Mouse (Mus musculus) stomach, embryonic 15.5 days (tissue): ENCODE measurements at regions not wholly inside any gene's neighbourhood (a gene's known extent, or its start where the extent isn't known, plus 50 kb on each side); places are given as distances from the start of the nearest gene placed in this dataset.
"Not testable (repeated sequence)": the region's sequence is repeated elsewhere in the genome, so short reads cannot be mapped to it uniquely, and the experiment has no call there.

Experiments used
- ATAC-seq: fragments of 200-750 bp; cut with Nextera tagmentation; 2 replicates; pipeline ENCODE4 v1.8.0; 2017; ENCODE audit warnings: low read depth, moderate number of reproducible peaks, moderate TSS enrichment; ENCODE audit not compliant: insufficient read depth, low FRiP score
- H3K27ac ChIP-seq: fragments of 300-500 bp; sonication (generic); 2 replicates; pipeline ENCODE4 v1.5.1; 2015; ENCODE audit warnings: mild to moderate bottlenecking, inconsistent platforms
- H3K27me3 ChIP-seq: fragments of 300-500 bp; sonication (generic); replicated peaks from 2 replicates; pipeline ENCODE4 v1.6.1; 2015; ENCODE audit warnings: inconsistent platforms
- H3K36me3 ChIP-seq: fragments of 300-500 bp; sonication (generic); 2 replicates; pipeline ENCODE4 v1.6.1; 2015; ENCODE audit warnings: inconsistent platforms
- H3K4me1 ChIP-seq: fragments of 300-500 bp; sonication (generic); 2 replicates; pipeline ENCODE4 v1.6.1; 2015; ENCODE audit warnings: inconsistent platforms
- H3K4me2 ChIP-seq: fragments of 300-500 bp; sonication (generic); 2 replicates; pipeline ENCODE4 v1.6.1; 2015; ENCODE audit warnings: mild to moderate bottlenecking, inconsistent platforms
- H3K4me3 ChIP-seq: fragments of 300-500 bp; sonication (generic); replicated peaks from 2 replicates; pipeline ENCODE4 v1.5.1; 2015; ENCODE audit warnings: inconsistent platforms
- H3K9ac ChIP-seq: fragments of 300-500 bp; sonication (generic); 2 replicates; pipeline ENCODE4 v1.6.1; 2015; ENCODE audit warnings: inconsistent platforms
- H3K9me3 ChIP-seq: fragments of 300-500 bp; sonication (generic); 2 replicates; pipeline ENCODE4 v1.6.1; 2016; ENCODE audit warnings: inconsistent platforms
- WGBS: fragments of 180-500 bp; shearing (Covaris S2); methylation state at CpG from one replicate; pipeline ENCODE4 v1.1.7; 2015; 5-methylcytosine and 5-hydroxymethylcytosine counted together

DNA sequence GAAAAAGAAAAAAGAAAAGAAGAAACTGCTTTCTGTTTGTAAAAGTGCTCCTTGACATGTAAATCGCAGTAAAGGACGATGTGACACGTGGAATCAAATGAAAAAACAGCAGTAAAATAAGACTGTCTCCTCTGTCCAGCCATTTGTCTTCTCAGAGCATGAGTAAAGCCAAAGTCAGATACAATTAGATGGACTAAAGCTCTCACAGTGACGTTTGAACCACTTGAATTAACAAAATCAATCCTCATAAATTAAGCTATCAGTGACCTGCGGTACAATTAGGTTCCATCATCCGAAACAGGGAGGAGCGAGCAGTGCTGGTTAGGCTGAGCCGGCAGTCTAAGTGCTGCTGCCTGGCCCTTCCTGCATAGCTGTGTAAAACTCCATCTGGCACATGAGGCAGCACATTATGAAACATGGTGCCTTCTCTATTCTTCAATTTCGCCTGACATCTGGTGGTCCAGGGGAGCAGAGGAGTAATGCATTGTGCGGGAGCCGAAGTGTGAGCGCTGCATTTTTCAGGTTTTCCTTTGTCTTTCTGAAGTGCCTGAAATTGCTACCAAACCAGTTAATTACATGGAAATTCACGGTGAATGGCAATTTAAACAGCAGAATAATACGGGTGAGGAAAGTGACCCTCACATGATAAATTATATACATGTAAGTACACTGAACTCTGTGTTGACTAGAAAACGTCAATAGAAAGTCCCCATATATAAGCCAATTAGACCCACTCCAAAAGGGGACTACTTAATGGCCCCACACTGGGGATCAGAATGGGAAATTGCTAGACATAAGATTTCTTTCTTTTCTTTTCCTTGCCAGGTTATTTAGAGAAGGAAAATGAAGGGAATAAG lies 118.1 kb downstream of the Mmrn1 start:
- Histone ChIP-seq H3K27ac (no peak overlapping the region), H3K9me3 (no peaks in the 10 kb centered on the region), H3K4me2 (no peak overlapping the region), H3K4me1 (no peaks in the 10 kb centered on the region), H3K36me3 (no peaks in the 10 kb centered on the region), H3K4me3 (no peak overlapping the region), H3K9ac (no peak overlapping the region), H3K27me3 (no peaks in the 10 kb centered on the region)
- ATAC-seq, result no peak
- WGBS, result 40% methylated on average over 15 of the region's 15 CpGs

DNA sequence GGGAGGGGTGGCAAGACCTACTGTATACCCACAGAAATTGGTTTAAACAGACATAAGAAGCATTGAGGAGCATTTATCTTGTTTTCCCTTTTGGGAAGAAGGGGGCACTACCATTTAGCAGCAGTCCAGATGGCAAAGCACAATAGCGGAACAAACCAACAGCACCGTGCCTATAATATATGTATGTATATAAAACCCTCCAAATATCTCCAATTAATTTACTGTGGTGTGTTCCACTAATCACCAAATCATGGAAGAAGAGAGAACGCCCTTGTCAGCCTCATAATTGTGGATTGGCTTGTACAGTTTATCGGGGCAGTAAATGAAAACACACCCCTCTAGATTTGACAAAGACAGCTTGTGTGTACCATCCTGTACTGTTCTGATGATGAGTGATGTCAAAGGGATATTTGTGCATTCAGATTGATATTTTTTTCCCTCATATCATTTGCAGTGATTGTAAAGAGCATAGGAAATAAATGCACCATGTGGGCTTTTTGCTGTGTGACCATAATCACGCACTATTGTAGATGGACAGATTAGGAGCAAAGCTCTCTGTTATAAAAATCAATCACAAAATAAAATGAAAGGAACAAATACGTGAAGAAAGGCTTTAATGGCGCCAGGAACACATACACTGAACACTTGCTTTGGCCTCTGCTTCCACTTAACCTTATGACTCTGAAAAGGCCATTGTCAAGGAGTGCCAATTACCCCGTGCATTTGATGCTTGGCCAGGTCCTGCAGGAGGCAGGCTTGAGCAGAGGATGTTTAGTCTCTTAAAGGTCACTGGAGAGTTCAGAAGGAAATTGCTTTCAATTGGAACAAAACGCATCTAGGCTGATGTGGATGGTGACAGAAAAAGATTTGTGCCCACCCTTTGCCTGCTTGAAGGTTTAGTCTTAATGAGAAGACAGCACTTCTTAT lies 119.0 kb downstream of the Mmrn1 start:
- no peak overlapping the region for H3K27ac ChIP-seq
- 68% methylated on average over 9 of the region's 9 CpGs for WGBS
- H3K9ac ChIP-seq, result no peak overlapping the region
- no peaks in the 10 kb centered on the region for H3K4me1 ChIP-seq
- no peak for ATAC-seq
- no peaks in the 10 kb centered on the region for H3K36me3 ChIP-seq
- no peaks in the 10 kb centered on the region for H3K9me3 ChIP-seq
- H3K4me2 ChIP-seq, result no peak overlapping the region
- no peaks in the 10 kb centered on the region for H3K27me3 ChIP-seq
- H3K4me3 ChIP-seq, result no peak overlapping the region

DNA sequence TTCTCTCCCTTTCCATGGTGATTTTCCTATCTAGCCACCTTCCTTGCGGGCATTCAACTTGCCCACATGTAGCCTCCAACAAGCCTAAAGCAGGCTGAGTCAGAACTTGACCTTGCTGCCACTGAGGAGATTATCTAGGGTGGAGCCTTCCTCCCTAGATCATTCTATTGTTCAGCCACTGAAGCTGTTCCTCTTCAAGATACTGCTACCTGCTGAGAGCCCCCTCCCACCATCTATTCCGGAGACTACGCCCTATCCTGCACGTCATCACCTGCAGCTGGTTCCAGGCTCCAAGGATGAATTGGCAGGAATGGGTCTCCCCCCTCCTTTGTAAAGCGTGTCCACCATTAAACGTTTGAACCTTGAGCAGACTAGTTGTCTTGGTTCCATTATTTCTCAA lies 122.9 kb downstream of the Mmrn1 start:
- not testable (repeated sequence) for H3K4me2 ChIP-seq, H3K36me3 ChIP-seq, H3K9ac ChIP-seq, H3K9me3 ChIP-seq, ATAC-seq, H3K4me3 ChIP-seq, H3K4me1 ChIP-seq, H3K27ac ChIP-seq, H3K27me3 ChIP-seq
- 80% methylated on average over 6 of the region's 6 CpGs for WGBS

DNA sequence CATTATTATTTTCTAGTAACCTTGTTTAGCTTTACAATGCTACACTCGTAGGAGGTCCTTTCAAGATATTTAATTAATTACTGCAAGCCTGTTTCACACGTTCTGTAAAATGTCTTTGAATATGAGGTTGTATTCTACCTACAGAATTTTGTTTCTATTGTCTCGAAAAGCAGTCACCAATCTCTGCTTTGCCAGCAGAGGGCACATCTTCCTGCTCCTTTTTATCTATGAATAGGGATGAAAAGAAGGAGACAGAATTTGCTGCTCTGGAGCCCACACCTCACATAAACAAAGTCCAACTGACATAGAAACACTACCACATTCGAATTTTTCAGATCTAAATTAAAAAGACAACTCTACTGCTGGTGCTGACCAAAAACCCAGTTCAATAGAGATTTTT lies 117.0 kb upstream of the Ccser1 start:
- 29% methylated on average over 4 of the region's 4 CpGs for WGBS
- no peak for ATAC-seq
- no peak overlapping the region for H3K27ac ChIP-seq
- H3K4me1 ChIP-seq, result no peaks in the 10 kb centered on the region
- no peak overlapping the region for H3K4me2 ChIP-seq
- H3K9me3 ChIP-seq, result no peaks in the 10 kb centered on the region
- no peaks in the 10 kb centered on the region for H3K36me3 ChIP-seq
- H3K9ac ChIP-seq, result no peak overlapping the region
- no peak overlapping the region for H3K4me3 ChIP-seq
- no peaks in the 10 kb centered on the region for H3K27me3 ChIP-seq

DNA sequence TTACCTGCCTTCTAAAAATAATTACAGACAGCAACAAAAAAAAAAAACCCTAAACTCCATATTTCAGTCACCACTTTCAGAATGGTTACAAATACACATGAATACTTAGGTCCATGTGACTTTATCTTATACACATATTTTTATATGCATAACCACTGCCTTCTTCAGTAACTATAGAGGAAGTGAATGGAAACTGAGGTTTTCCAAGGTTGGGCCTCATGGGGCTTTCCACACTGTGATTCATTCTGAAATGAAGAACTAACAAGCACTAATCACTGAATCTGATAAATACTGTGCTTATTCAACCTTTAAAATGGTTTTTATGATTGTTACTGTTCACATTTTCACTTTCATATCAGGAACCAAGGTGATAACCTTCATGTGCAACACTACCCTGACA lies 114.4 kb upstream of the Ccser1 start:
- no peak for ATAC-seq
- no peak overlapping the region for H3K4me3 ChIP-seq
- no peak overlapping the region for H3K9ac ChIP-seq
- no peak overlapping the region for H3K27ac ChIP-seq
- no peaks in the 10 kb centered on the region for H3K4me1 ChIP-seq
- no peaks in the 10 kb centered on the region for H3K27me3 ChIP-seq
- H3K9me3 ChIP-seq, result no peaks in the 10 kb centered on the region
- no peak overlapping the region for H3K4me2 ChIP-seq
- H3K36me3 ChIP-seq, result no peaks in the 10 kb centered on the region

DNA sequence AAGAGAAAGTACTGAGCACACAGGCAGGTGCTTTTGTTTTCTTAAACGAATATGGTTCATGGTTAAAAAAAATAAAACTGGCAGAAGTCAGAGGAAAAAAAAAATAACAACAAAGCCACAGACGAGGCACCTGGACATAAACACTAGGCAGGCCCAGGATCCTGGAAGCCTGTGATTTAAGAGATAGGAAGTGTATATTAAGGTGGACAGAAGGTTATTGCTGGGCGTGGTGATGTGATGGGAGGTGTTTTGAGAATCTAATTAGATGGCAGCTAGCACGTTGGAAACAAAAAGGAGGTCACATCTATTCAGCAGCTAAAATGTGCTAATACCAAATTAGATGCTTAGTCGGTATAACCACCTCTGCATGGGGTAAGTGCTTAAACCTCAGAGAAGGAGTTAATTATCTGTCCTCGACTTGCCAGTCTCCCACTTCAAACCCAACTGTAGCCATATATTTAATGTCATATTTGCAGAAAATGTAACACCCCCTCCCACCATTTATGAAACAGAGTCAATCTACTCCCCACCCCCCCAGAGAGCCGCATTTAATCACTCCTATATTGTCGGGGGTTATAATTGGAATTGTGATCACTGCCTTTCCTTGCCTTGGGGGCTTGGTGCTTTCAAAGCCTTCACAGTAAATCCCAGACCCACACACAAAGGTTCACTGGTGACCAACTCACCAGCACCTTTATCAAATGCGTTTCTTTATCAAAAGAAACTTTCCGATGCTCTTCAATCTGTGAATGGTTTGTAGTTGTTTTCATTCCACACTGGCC lies 113.4 kb upstream of the Ccser1 start:
- Histone ChIP-seq H3K4me3 (no peak overlapping the region), H3K4me1 (no peaks in the 10 kb centered on the region), H3K36me3 (no peaks in the 10 kb centered on the region), H3K4me2 (no peak overlapping the region), H3K27ac (no peak overlapping the region), H3K9ac (no peak overlapping the region), H3K9me3 (no peaks in the 10 kb centered on the region), H3K27me3 (no peaks in the 10 kb centered on the region)
- 67% methylated on average over 10 of the region's 10 CpGs for WGBS
- no peak for ATAC-seq

DNA sequence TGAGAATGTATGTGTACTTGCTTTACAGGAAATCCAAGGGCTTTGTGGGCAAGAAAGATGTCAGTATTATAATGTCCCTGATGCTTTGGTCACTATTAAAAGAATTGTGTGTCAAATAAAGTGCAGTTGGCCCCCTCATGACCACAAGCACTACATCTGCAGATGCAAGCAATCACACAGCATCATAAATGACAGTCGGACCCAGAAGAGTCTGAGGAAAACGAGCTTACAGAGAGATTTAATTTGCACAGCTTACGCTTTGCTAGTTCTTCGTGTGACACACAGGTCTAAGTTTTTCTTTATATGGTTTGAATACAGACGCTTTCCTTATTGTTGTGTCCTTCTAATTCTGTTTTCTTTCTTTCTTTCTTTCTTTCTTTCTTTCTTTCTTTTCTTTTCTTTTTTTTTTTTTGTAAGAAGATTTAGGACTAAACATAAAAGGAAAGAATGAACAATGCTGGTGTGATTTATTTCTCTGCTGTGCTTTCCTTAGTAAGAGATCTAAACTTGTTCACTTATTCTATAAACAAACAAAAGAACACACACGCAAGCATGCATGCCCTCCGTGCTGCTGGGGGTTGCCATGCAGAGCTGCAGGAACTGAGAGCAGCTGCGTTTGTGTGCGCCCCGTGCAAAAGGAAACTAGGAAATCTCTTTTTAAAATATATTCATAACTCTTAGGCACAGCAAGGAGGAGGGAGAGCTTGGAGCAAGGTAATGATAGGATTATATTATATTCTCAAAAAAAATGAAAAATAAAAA lies 112.6 kb upstream of the Ccser1 start:
- Histone ChIP-seq H3K4me3 (no peak overlapping the region), H3K27ac (no peak overlapping the region), H3K9ac (no peak overlapping the region), H3K4me2 (no peak overlapping the region), H3K4me1 (no peaks in the 10 kb centered on the region), H3K27me3 (no peaks in the 10 kb centered on the region), H3K9me3 (no peaks in the 10 kb centered on the region), H3K36me3 (no peaks in the 10 kb centered on the region)
- WGBS, result 32% methylated on average over 10 of the region's 10 CpGs
- ATAC-seq, result no peak

DNA sequence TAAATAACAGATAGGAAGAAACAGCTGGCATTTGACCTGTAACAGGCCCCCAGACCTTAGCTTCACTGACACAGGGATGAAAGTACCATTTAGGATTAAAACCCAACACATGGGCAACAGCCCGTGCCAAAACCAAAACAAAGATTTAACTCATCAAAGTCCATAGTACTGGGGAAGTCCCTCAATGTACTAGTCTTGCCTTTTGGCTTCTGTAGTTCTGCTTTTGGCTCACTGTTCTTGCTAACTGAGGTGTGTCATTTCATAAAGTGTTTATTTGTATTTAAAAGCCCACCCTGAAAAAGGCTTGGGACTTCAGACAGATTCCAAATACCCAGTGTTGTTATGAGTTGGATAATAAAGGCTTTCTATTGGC lies 112.0 kb upstream of the Ccser1 start:
- Histone ChIP-seq H3K4me3 (no peak overlapping the region), H3K4me2 (no peak overlapping the region), H3K9me3 (no peaks in the 10 kb centered on the region), H3K36me3 (no peaks in the 10 kb centered on the region), H3K9ac (no peak overlapping the region), H3K27ac (no peak overlapping the region), H3K27me3 (no peaks in the 10 kb centered on the region), H3K4me1 (no peaks in the 10 kb centered on the region)
- 37% methylated on average over 1 of the region's 1 CpGs for WGBS
- ATAC-seq, result no peak

DNA sequence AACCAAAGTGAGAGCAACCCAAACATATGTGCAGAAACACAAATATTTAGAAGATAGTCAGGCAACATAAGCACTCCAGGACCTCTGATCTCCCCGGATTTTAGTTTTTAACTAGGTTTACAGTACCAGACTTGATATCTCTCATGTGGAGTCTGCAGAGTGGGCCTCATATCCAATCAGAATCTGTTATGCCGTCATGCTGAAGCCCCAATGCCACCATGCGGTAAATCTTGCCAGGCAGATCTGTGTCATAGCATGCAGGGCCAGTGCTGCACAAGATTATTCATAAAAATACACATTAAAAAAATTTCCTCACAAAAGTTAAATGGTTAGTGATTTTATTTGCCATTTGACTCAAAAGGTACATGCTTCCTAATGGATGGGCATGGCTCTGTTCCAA lies 106.9 kb upstream of the Ccser1 start:
- WGBS, result 59% methylated on average over 3 of the region's 3 CpGs
- no peaks in the 10 kb centered on the region for H3K36me3 ChIP-seq
- H3K4me3 ChIP-seq, result no peak overlapping the region
- H3K9me3 ChIP-seq, result no peaks in the 10 kb centered on the region
- no peak for ATAC-seq
- H3K4me2 ChIP-seq, result no peak overlapping the region
- no peak overlapping the region for H3K9ac ChIP-seq
- H3K4me1 ChIP-seq, result no peaks in the 10 kb centered on the region
- H3K27ac ChIP-seq, result no peak overlapping the region
- H3K27me3 ChIP-seq, result no peaks in the 10 kb centered on the region

DNA sequence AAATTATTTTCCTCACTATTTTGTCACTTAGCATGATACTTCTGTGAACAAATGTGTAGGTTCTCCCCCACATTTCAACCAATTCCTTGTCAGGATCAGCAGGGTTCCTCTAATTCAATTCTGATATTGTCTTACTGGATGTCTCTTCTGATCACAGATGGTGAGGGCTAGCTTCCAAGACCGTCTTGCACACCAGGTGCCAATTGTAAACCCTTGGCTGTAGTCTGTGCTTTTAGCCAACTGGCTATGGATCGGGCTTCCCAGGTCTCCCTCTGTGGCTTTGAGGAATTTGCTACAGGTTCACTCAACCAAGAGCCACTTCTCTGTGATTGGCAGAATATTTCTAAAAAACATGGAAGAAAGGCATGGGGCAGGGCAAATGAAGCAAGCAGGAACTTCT lies 106.3 kb upstream of the Ccser1 start:
- ATAC-seq, result no peak
- Histone ChIP-seq H3K4me3 (no peak overlapping the region), H3K27ac (no peak overlapping the region), H3K27me3 (no peaks in the 10 kb centered on the region), H3K9me3 (no peaks in the 10 kb centered on the region), H3K9ac (no peak overlapping the region), H3K36me3 (no peaks in the 10 kb centered on the region), H3K4me2 (no peak overlapping the region), H3K4me1 (no peaks in the 10 kb centered on the region)
- 80% methylated on average over 2 of the region's 2 CpGs for WGBS

DNA sequence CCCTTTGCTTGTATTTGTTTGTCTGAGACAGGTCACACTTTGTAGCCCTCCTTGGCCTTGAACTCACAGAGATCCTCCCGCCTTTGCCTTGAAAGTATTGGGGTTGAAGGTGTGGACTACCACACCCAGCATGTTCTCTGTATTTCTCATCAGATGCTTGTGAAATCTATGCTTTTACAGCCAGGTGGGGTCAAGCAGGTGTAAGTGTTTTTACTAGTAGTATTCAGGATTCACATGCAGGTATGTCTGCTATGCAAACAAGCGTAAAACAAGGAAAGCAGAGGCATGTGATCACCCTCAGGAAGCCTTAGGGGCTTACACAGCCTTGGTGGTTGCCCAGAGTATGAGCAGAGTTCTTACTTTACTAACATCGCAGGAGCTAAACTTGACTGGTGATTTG lies 105.4 kb upstream of the Ccser1 start:
- no peak for ATAC-seq
- 80% methylated on average over 3 of the region's 3 CpGs for WGBS

More for the DNA sequence above, 105.4 kb upstream of the Ccser1 start:
- H3K4me1 ChIP-seq, result no peaks in the 10 kb centered on the region
- H3K27me3 ChIP-seq, result no peaks in the 10 kb centered on the region
- H3K4me2 ChIP-seq, result no peak overlapping the region
- no peak overlapping the region for H3K4me3 ChIP-seq
- H3K9me3 ChIP-seq, result no peaks in the 10 kb centered on the region
- no peak overlapping the region for H3K27ac ChIP-seq
- H3K9ac ChIP-seq, result no peak overlapping the region
- H3K36me3 ChIP-seq, result no peaks in the 10 kb centered on the region
